Mouse (Mus musculus) cerebellum, postnatal 36 days (tissue): Measurements from ENCODE around the gene Dnmt3l.
A peak's percentile ranks its signal among the peaks of the same experiment; 100 is the strongest.
"Not testable (repeated sequence)": the region's sequence is repeated elsewhere in the genome, so short reads cannot be mapped to it uniquely, and the experiment has no call there.

Source experiments
- DNase-seq, 2 experiments: peaks; one replicate each; pipeline ENCODE4 v3.0.0; 2021 to 2022; ENCODE audit warnings: mixed read lengths in 2 of 2

The Dnmt3l gene

DNA sequence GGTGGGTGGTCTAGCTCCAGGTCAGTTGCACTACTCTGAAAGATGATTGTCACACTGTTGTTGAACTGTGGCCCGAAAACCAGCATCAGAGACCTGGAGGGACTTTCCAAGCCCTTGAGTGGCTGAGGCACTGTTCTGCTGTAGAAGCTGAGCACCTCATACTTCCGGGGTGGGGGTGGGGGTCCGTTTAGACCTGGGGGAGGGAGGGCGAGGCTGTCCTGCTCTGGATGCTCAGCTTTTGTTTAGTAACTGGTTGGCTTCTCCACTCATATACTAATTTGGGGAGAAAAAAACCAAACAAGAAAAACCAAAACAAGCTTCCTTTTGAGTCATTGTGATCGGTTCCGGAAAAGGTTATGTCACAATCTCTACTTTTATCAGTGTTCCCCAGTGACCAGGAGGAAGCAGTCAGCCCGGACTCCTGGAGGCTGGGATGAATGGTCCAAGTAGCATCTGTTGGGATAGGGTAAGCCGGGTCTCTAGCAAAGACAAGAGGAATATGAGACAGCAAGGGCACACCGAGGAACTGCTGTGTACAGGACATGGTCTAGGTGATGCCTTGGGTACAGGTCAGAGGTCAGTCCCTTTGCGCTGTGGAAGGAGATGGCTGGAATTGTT lies 44.8 kb downstream of the Dnmt3l start:
- DNase-seq: no peak

DNA sequence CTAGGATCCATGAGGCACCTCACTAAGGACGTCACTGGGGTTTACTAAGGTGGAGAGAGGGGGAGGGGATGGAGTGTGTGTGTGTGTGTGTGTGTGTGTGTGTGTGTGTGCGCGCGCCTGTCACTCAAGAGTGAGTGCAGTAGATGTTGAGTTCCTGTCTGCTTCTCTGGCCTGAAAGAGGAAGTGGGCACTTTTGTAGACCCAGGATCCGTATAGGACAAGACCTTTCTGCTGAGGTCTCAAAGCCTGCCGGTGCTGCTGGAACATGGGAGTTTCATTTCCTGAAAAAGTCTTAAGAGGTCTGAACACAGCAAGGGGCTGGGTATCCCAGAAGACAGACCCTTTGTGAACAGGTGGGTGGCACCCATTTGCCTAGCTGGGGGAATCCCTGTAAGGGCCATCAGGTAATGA lies 45.4 kb downstream of the Dnmt3l start:
- DNase-seq: no peak

DNA sequence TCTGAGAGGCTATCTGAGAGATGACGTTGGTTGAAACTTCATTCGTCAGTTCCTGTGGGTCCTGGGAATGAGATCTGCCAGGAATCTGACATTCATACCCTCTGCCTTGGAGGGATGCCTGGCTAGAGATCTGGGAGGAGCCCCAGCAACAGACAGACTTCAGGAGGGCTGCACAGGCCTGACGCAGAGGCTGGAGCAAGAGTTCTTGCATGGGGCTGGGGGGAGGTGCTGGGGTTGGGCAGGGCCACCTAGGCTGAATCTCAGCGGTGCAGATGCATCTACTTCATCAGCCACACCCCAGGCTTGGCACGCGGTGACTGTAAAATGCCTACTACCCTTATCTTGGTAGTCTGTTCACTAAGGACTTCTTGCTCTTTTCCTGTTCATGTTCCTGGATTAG lies 48.5 kb downstream of the Dnmt3l start:
- DNase-seq: no peak

DNA sequence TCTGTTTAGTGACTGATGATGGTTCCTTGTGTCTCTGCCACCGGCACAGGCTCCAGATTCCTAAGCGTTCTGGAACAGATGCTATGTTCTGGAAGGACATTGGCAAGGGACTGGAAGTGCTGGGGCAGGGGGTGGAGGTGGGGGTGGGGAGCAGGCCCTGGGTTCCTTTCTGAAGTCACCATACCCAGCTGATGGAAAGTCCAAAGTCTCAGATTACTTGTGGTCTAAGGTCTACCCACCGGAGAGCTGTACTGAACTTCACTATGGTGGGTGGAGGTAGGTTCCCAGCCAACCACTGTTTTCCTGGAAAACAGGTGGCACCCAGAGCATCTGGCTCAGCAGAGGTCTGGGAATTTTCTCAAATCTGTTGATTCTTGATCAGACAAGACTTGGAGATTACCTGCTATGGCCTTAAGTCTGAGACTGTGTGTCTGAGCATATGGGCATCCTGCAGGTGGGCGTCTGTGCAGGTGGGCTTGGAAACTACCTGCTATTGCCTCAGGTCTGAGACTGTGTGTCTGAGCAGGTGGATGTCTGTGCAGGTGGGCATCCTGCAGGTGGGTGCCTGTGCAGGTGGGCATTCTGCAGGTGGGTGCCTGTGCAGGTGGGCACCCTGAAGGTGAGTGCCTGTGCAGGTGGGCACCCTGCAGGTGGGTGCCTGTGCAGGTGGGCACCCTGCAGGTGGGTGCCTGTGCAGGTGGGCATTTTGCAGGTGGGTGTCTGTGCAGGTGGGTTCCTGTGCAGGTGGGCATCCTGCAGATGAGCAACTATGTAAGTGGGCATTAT lies 49.2 kb downstream of the Dnmt3l start:
- DNase-seq: no peak

DNA sequence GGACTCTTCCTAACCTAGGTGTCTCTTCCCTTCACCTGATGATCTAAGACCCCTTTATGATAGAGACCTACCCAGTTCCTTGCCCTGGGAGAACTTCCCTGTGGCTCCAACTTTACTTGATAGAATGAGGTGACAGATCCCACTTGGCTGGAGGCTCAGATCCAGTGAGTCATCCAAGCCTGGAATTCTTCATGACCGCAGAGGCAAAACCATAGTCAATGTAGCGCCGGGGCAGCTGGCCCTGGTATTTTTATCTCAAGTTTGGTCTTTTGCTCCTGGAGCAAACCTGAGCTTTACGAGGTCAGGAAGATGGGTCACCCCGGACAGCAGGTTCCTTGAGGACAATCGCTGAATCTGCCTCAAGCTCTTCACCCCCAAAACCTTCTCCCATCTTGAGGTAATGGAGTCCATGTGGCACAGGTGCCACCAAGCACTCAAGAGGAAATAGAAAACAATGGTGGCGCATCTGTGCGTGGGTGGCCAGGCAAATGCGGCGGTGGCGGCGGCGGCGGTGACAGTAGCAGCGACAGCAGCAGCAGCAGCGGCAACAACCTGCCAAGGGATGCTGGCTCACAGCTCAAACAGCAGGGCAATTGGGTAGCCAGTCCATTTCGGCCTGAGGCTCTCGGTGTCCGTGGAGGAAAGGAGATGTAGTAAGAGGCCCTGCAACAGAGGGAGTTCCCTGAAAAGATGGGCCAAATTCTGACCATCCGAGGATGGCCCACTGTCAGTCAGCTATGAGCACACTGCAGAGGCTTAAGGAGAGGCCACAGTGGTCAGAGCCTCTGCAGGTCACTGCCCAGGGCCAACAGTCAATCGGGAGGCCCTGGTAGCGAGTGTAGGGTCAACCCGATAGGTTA lies 50.3 kb downstream of the Dnmt3l start:
- no peak for DNase-seq

DNA sequence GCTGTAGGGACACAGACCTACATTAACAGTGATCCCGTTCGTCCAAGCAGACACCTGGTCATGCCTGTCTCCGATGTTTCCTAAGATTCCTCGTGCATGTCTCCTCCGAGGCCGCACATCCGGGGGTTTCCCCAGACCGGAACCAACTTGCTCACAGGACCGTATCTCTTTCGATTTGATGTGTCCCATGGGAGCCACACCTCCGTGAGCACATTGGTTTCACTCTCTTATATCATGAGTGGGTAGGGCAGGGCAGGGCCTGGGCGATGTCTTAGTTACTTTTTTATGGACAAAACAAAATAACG lies 50.9 kb downstream of the Dnmt3l start:
- DNase-seq: no peak

DNA sequence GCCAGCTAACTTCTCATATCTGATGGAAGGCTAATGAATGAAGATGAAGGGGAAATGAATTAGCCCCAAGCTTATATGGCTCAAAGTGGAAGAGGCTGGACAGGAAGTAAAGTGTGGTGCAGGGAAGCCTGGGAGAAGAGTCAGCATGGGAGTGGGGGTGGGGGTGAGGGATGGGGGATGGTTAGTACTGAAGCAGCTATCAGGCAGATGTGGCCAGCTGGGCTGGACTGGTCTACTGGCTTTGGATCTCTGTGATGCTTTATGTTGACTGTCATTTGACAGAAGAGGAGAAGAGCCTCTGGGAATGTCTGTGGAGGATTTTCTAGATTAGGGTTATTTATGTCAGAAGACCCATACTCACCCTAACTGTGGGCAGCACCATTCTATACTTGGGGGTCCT lies 53.5 kb downstream of the Dnmt3l start:
- DNase-seq: no peak

DNA sequence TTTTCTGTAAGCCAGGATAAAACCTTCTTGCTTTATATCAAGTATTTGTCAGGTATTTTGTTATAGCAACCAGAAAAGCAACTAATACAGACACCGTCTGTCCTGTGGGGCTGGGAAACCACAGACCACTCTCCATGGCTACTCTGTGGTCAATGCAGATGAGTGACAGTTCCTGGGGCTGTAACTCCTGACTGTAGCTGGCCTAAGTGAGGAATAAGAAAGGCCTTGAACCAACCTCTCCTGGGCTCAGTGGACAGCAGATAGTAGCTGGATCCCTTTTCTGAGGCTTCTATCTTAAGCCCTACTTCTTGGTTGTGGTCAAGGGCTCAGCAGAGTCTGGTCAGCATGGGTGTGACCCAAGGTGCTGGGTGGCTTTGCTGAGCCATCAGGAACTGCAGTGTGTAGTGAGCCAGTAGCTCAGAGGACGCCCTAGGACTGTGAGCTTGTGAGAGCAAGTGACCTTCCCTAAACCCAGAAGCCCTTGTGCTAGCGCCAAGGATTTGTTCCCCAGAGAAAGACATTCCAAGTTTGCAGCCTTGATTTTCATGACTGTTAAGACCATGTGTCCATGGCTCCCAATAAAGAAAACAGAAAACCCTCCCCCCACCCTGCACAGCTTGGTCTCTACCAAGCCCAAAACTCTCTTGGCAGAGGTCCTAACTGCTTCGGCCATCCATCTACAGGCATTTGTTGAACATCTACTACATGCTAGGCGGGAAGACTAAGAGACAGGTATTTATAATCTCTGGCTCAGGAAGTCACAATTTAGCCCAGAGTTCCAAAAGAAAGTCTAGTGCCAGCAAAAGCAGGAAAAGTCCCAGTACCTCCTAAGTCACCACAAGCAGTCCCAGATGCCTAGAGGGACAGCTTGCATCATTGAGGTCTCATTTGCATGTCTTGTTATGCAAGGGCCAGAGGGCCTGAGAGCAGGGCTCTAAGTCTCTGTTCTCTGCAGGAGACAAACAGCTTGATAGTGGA lies 54.5 kb downstream of the Dnmt3l start:
- DNase-seq: no peak

DNA sequence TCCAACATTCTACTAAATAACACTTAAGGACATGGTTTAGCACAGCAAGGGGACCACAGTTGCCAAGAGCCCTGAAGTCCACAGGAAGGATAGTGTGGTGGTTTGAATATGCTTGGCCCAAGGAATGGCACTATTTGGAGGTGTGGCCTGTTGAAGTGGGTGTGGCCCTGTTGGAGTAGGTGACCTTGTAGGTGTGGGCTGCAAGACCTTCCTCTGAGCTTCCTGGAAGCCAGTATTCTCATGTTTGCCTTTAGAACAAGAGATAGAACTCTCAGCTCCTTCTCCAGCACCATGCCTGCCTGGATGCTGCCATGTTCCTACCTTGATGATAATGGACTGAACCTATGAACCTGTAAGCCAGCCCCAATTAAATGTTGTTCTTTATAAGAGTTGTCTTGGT lies 58.1 kb downstream of the Dnmt3l start:
- not testable (repeated sequence) for DNase-seq

DNA sequence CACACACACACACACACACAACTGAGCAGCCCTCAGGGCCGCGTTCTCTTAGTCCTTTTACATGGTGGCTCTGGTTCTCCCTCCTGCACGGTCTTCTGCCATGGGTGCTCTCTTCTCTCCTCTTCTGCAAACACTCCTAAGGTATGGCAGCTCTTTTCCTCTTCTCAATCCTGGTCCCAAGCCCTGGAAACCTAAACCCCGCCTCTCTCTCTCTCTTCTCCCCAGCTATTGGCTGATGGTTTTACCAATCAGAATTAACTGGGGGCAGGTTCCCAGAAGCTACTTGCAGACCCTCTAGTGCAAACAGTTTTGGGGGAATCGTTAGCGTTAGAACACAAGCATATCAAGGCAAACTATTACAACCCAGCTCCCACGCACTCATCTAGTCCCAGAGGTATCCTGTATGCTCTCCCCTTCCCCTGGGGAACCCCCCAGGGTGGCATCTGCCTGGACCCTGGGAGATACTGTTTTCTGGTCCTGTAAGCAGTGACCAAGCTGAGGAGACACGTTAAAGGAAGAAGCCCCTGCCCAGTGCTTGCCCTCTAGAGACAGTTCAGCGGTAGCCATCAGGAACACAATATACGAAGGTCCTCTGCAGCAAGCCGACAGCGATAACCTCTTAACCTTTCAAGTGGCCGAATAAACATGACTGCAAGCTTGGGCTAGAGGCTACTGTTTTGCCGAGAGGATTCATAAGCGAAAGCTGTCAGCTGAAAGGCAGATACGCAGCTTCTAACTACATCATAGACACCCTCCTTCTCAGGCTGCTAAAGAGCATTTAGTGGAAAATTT lies 59.4 kb downstream of the Dnmt3l start:
- DNase-seq: no peak

DNA sequence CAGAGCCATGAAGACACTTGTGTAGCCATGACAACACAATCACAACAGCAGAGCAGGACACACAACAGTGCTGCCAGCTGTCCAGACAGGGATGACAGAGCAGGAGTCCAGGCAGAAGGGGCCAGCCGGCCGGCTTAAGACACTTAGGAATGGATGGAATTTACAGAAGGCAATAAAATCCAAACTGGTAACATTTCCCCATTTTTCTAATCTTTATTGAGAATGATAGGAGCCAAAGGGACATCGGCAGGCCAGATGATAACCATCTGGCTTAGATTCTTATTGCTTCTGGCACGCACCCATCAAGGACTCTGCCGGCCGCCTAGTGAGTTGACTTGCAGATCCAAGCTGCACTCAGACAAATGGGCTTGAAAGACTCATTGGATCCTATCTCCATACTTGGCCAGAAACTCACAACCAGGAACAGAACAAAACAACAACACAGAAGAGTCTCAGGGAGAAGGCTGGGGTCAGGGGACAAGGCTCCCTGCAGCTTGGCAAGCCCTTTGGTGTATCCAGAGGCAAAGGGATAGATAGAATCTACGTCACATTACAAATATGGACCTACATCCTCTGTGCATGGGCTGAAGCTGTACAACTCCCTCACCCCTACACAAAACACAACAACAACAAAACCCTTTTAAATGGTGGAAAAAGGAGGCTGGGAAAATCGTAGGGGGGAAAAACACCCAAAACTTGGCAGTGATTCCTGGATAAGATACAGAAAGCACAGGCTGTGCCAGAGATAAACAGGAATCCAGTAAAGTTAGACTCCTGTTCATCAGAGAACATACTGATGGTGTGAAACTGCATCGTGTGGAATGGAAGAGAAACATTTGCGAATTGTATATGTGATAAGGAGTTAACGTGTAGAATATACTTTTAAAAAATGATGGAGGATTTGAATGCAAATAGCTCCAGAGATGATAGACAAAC lies 63.1 kb downstream of the Dnmt3l start:
- no peak for DNase-seq

DNA sequence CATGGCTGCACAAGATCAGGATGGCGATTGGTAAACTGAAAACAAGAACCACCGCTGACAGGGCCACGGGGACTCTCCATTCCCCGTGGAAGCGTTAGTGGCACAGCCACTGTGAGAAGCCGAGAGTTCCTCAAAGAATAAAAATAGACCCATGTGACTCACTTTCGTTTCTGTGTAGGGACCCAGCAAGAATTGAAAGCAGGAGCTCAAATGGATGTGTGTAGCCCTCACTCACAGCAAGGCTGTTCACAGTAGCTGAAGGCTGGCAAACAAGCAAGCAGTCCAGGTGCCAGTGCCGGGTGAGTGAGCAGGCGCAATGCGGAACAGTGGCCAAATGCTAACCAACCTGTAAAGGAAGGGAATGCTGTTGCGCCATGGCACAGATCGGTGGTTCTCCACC lies 63.8 kb downstream of the Dnmt3l start:
- DNase-seq: peak; percentile 45 to 61
